Mouse (Mus musculus): ENCODE measurements around the gene Maml2.

GRCm38 (mm10) chr9:13323074-13323473, 25.3 kb downstream of the Maml2 start:
- TF ChIP-seq CHD2 (IDR thresholded peaks at IDR 0.05; ENCODE audit: low read depth, low read length) (no peak), HCFC1 (IDR thresholded peaks at IDR 0.05; ENCODE audit: borderline replicate concordance, insufficient read depth, low read length) (no peak), ZC3H11A (IDR thresholded peaks at IDR 0.05; ENCODE audit: borderline replicate concordance, low read depth, low read length) (no peak), ZNF384 (IDR thresholded peaks at IDR 0.05; ENCODE audit: low read depth, low read length) (no peak)
